Mouse (Mus musculus) yolk sac, embryonic 10.5 days (tissue): ENCODE results near the gene Tmem110.

Experiments used
- DNase-seq: peaks from one replicate; pipeline ENCODE4 v3.0.0-alpha.2; 2017; ENCODE audit warnings: low spot score

Gene Tmem110

GRCm38 (mm10) chr14:30904307-30904706, 78.9 kb downstream of the Tmem110 start:
- no peak for DNase-seq

- no peak for DNase-seq
Observed at GRCm38 (mm10) chr14:30906001-30906400, 80.6 kb downstream of the Tmem110 start.

GRCm38 (mm10) chr14:30907814-30908265, 82.5 kb downstream of the Tmem110 start:
- peak; percentile 44 for DNase-seq

GRCm38 (mm10) chr14:30911141-30911540, 85.8 kb downstream of the Tmem110 start:
- DNase-seq = no peak

GRCm38 (mm10) chr14:30912641-30913040, 87.3 kb downstream of the Tmem110 start:
- peak; percentile 69 for DNase-seq

- no peak for DNase-seq
Observed at GRCm38 (mm10) chr14:30913404-30913803, 88.0 kb downstream of the Tmem110 start.

- DNase-seq = no peak
Observed at GRCm38 (mm10) chr14:30916516-30916915, 91.1 kb downstream of the Tmem110 start.

- DNase-seq = no peak
Observed at GRCm38 (mm10) chr14:30922053-30922670, 96.8 kb downstream of the Tmem110 start.

GRCm38 (mm10) chr14:30923375-30924105, 98.2 kb downstream of the Tmem110 start, which contains the start of gene Itih3:
TSS of gene Itih3 (minus strand) at chr14:30923760.
- DNase-seq = no peak

- DNase-seq = no peak
Observed at GRCm38 (mm10) chr14:30925492-30925891, 100.1 kb downstream of the Tmem110 start.
